Mouse (Mus musculus) myocyte (in vitro differentiated cells): ENCODE measurements around the gene Bad. TPM values are rescaled to one million over a fixed set of nuclear protein-coding genes. Genes with fewer than 3 reads are reported as not detected.
A peak's percentile ranks its signal among the peaks of the same experiment; 100 is the strongest.

Experiments used
- H3K27me3 ChIP-seq: one replicate; pipeline ENCODE4 v1.6.1; 2011; ENCODE audit not compliant: control insufficient read depth, insufficient read depth, insufficient read length
- H3K36me3 ChIP-seq: one replicate; pipeline ENCODE4 v1.6.1; 2011; ENCODE audit not compliant: control insufficient read depth, insufficient read depth
- H3K4me2 ChIP-seq: one replicate; pipeline ENCODE4 v1.6.1; 2011; ENCODE audit warnings: low read depth, control low read depth
- H3K4me3 ChIP-seq: one replicate; pipeline ENCODE4 v1.5.1; 2011; ENCODE audit warnings: mild to moderate bottlenecking, control low read depth, moderate library complexity
- H3K79me2 ChIP-seq: one replicate; pipeline ENCODE4 v1.6.1; 2011; ENCODE audit not compliant: control insufficient read depth, insufficient read depth
- H3ac ChIP-seq: one replicate; pipeline ENCODE4 v1.6.1; 2011; ENCODE audit not compliant: control insufficient read depth, insufficient read length
- CEBPB ChIP-seq: IDR thresholded peaks from 2 replicates; pipeline ENCODE4 v1.6.1; 2011; ENCODE audit warnings: mild to moderate bottlenecking, moderate library complexity; ENCODE audit not compliant: poor library complexity, insufficient read depth, severe bottlenecking
- E2F4 ChIP-seq: IDR thresholded peaks from one replicate; pipeline ENCODE4 v1.6.1; 2011; ENCODE audit warnings: mild to moderate bottlenecking, control low read depth, moderate library complexity; ENCODE audit not compliant: insufficient read depth
- MAX ChIP-seq: IDR thresholded peaks from one replicate; pipeline ENCODE4 v1.6.1; 2011; ENCODE audit warnings: low read depth, mild to moderate bottlenecking, control low read depth
- MYOD1 ChIP-seq, 3 experiments: IDR thresholded peaks; one replicate each; pipeline ENCODE4 v1.6.1; 2011; ENCODE audit warnings: control low read depth in 2 of 3, low read depth in 2 of 3, mild to moderate bottlenecking in 2 of 3, moderate library complexity in 1 of 3; ENCODE audit not compliant: insufficient read length in 2 of 3, control insufficient read depth in 1 of 3
- MYOG ChIP-seq, 3 experiments: IDR thresholded peaks; one replicate each; pipeline ENCODE4 v1.6.1; 2011; ENCODE audit warnings: control low read depth in 2 of 3, low read depth in 2 of 3, mild to moderate bottlenecking in 2 of 3; ENCODE audit not compliant: insufficient read length in 2 of 3, control insufficient read depth in 1 of 3, insufficient read depth in 1 of 3
- POLR2A ChIP-seq: IDR thresholded peaks from one replicate; pipeline ENCODE4 v1.6.1; 2011; ENCODE audit warnings: low read depth, mild to moderate bottlenecking, control low read depth, moderate library complexity; ENCODE audit not compliant: insufficient read length
- POLR2AphosphoS2 ChIP-seq: IDR thresholded peaks from one replicate; pipeline ENCODE4 v1.6.1; 2011; ENCODE audit warnings: low read depth, control low read depth; ENCODE audit not compliant: insufficient read length
- REST ChIP-seq: IDR thresholded peaks from one replicate; pipeline ENCODE4 v1.6.1; 2011; ENCODE audit warnings: mild to moderate bottlenecking, control low read depth, moderate library complexity; ENCODE audit not compliant: insufficient read depth, insufficient read length
- SRF ChIP-seq: IDR thresholded peaks from one replicate; pipeline ENCODE4 v1.6.1; 2011; ENCODE audit warnings: low read depth; ENCODE audit not compliant: control insufficient read depth, insufficient read length
- TCF12 ChIP-seq: IDR thresholded peaks from one replicate; pipeline ENCODE4 v1.6.1; 2011; ENCODE audit warnings: mild to moderate bottlenecking, control low read depth; ENCODE audit not compliant: poor library complexity, insufficient read depth, severe bottlenecking
- TCF3 ChIP-seq: IDR thresholded peaks from one replicate; pipeline ENCODE4 v1.6.1; 2011; ENCODE audit warnings: low read depth, control low read depth; ENCODE audit not compliant: insufficient read length
- USF1 ChIP-seq: IDR thresholded peaks from one replicate; pipeline ENCODE4 v1.6.1; 2011; ENCODE audit warnings: low read depth, mild to moderate bottlenecking, control low read depth, moderate library complexity
- polyA plus RNA-seq: library from polyadenylated mRNA; unstranded; fragments of >200 nt; fragmentation: generic; extraction: Trizol; gene quantifications from one replicate; pipeline ENCODE4 v1.2.1, GENCODE M21; 2012; ENCODE audit warnings: missing spikeins

Gene Bad
- polyA plus RNA-seq, 1 experiment = 76.1 TPM

- peak overlapping the region; percentile 56 for H3K4me3 ChIP-seq
- peak overlapping the region; percentile 78 for H3ac ChIP-seq
- TF ChIP-seq MYOD1 (IDR thresholded peaks at IDR 0.05; ENCODE audit: control insufficient read depth in 1 of 3, insufficient read length in 2 of 3, low read depth in 2 of 3) = no peak
- no peak for TF ChIP-seq POLR2AphosphoS2
- no peak for TF ChIP-seq MAX
- no peak for TF ChIP-seq TCF12
- no peak for TF ChIP-seq E2F4
- no peak for TF ChIP-seq REST
- peak overlapping the region; percentile 88 for H3K4me2 ChIP-seq
- H3K27me3 ChIP-seq = no peaks in the 10 kb centered on the region
- peaks cover 23% of the 10 kb centered on the region for H3K79me2 ChIP-seq
- H3K36me3 ChIP-seq = no peaks in the 10 kb centered on the region
Measured at GRCm38 (mm10) chr19:6920741-6921636, 20.7 kb upstream of the Bad start.

- peaks cover 23% of the 10 kb centered on the region for H3K79me2 ChIP-seq
Measured at GRCm38 (mm10) chr19:6921647-6922567, 19.8 kb upstream of the Bad start, which contains the start of gene Esrra. Esrra (minus strand) TSS chr19:6921813.

GRCm38 (mm10) chr19:6922901-6923735 lies 18.5 kb upstream of the Bad start:
- Histone ChIP-seq H3K79me2 (peaks cover 23% of the 10 kb centered on the region), H3K27me3 (no peaks in the 10 kb centered on the region), H3K36me3 (no peaks in the 10 kb centered on the region), H3K4me3 (peak overlapping the region; percentile 56), H3ac (no peak overlapping the region), H3K4me2 (peak overlapping the region; percentile 97)
- TF ChIP-seq E2F4 = no peak
- no peak for TF ChIP-seq SRF

More at GRCm38 (mm10) chr19:6921647-6922567, 19.8 kb upstream of the Bad start, which contains the start of gene Esrra:
- H3K27me3 ChIP-seq = no peaks in the 10 kb centered on the region
- peak within 1 kb of the TSS; percentile 97 for H3K4me2 ChIP-seq
- TF ChIP-seq CEBPB (0 out of 2 replicates have a peak, but pooled peaks have one; percentile 27), MYOG (IDR thresholded peaks at IDR 0.05; ENCODE audit: control insufficient read depth in 1 of 3, insufficient read depth in 1 of 3, insufficient read length in 2 of 3, low read depth in 2 of 3) (peak in 1 of 3 experiments; percentile 35), POLR2AphosphoS2 (peak; percentile 80), USF1 (peak; percentile 58), TCF3 (no peak), MAX (no peak), POLR2A (peak; percentile 81), MYOD1 (IDR thresholded peaks at IDR 0.05; ENCODE audit: control insufficient read depth in 1 of 3, insufficient read length in 2 of 3, low read depth in 2 of 3) (peak in 2 of 3 experiments; percentile 14 to 63), SRF (peak; percentile 23), REST (no peak)
- H3K4me3 ChIP-seq = peak within 1 kb of the TSS; percentile 56
- H3K36me3 ChIP-seq = no peaks in the 10 kb centered on the region
- H3ac ChIP-seq = peak within 1 kb of the TSS; percentile 78

GRCm38 (mm10) chr19:6924461-6925306 lies 17.0 kb upstream of the Bad start:
- Histone ChIP-seq H3K4me3 (no peak overlapping the region), H3K4me2 (peak overlapping the region; percentile 63), H3K36me3 (no peaks in the 10 kb centered on the region), H3K79me2 (peaks cover 12% of the 10 kb centered on the region), H3K27me3 (no peaks in the 10 kb centered on the region), H3ac (no peak overlapping the region)
- TF ChIP-seq MYOD1 (IDR thresholded peaks at IDR 0.05; ENCODE audit: control insufficient read depth in 1 of 3, insufficient read length in 2 of 3, low read depth in 2 of 3) = no peak
- TF ChIP-seq MAX = no peak
- no peak for TF ChIP-seq E2F4
- no peak for TF ChIP-seq TCF12
- no peak for TF ChIP-seq USF1
- no peak for TF ChIP-seq MYOG (IDR thresholded peaks at IDR 0.05; ENCODE audit: control insufficient read depth in 1 of 3, insufficient read depth in 1 of 3, insufficient read length in 2 of 3, low read depth in 2 of 3)
- TF ChIP-seq SRF = no peak
- TF ChIP-seq POLR2AphosphoS2 = no peak
- no peak for TF ChIP-seq REST
- TF ChIP-seq CEBPB = no peak
- no peak for TF ChIP-seq POLR2A
- TF ChIP-seq TCF3 = no peak
